Mouse (Mus musculus) limb, embryonic 14.5 days (tissue): ENCODE measurements around the gene Rtn2. TPM values are rescaled to one million over a fixed set of nuclear protein-coding genes. Genes with fewer than 3 reads are reported as not detected.

Source experiments
- ATAC-seq: fragments of 200-750 bp; cut with Nextera tagmentation; 2 replicates; pipeline ENCODE4 v1.8.0; 2017; ENCODE audit warnings: low read depth, moderate number of reproducible peaks, moderate TSS enrichment; ENCODE audit not compliant: low FRiP score
- DNase-seq: peaks from one replicate; pipeline ENCODE4 v3.0.0-alpha.2; 2015; ENCODE audit warnings: low spot score
- H3K27ac ChIP-seq: fragments of 300-500 bp; sonication (generic); replicated peaks from 2 replicates; pipeline ENCODE4 v1.5.1; 2014; ENCODE audit warnings: low read depth, mild to moderate bottlenecking, low read length, moderate library complexity, mixed read lengths
- H3K27me3 ChIP-seq: fragments of 300-500 bp; sonication (generic); 2 replicates; pipeline ENCODE4 v1.6.1; 2014; ENCODE audit warnings: low read length, mixed read lengths; ENCODE audit not compliant: control insufficient read depth, insufficient read depth
- H3K36me3 ChIP-seq: fragments of 300-500 bp; sonication (generic); 2 replicates; pipeline ENCODE4 v1.6.1; 2014; ENCODE audit warnings: mild to moderate bottlenecking, low read length, moderate library complexity, mixed read lengths; ENCODE audit not compliant: control insufficient read depth, insufficient read depth
- H3K4me1 ChIP-seq: fragments of 300-500 bp; sonication (generic); 2 replicates; pipeline ENCODE4 v1.6.1; 2014; ENCODE audit warnings: antibody characterized with exemption, low read length, mixed read lengths; ENCODE audit not compliant: control insufficient read depth, insufficient read depth
- H3K4me2 ChIP-seq: fragments of 300-500 bp; sonication (generic); replicated peaks from 2 replicates; pipeline ENCODE4 v1.6.1; 2014; ENCODE audit warnings: low read depth, mild to moderate bottlenecking, low read length, moderate library complexity; ENCODE audit not compliant: severe bottlenecking
- H3K4me3 ChIP-seq: fragments of 300-500 bp; sonication (generic); replicated peaks from 2 replicates; pipeline ENCODE4 v1.5.1; 2014; ENCODE audit warnings: low read length
- H3K9ac ChIP-seq: fragments of 300-500 bp; sonication (generic); 2 replicates; pipeline ENCODE4 v1.6.1; 2014; ENCODE audit warnings: mild to moderate bottlenecking, low read depth, low read length, moderate library complexity; ENCODE audit not compliant: severe bottlenecking
- H3K9me3 ChIP-seq: fragments of 300-500 bp; sonication (generic); 2 replicates; pipeline ENCODE4 v1.6.1; 2016; ENCODE audit warnings: low read length; ENCODE audit not compliant: control insufficient read depth
- POLR2A ChIP-seq: fragments of 200-500 bp; IDR thresholded peaks from 2 replicates; pipeline ENCODE4 v1.8.0; 2012; ENCODE audit warnings: inconsistent platforms, mild to moderate bottlenecking, moderate library complexity, borderline replicate concordance; ENCODE audit not compliant: insufficient read depth, insufficient read length; ENCODE audit errors: extremely low read depth
- WGBS: fragments of 180-500 bp; shearing (Covaris S2); extraction: QIAGEN DNeasy Blood & Tissue Kit; methylation state at CpG from one replicate; pipeline ENCODE4 v1.1.7; 2014; 5-methylcytosine and 5-hydroxymethylcytosine counted together
- polyA plus RNA-seq, 2 experiments: library from polyadenylated mRNA; depleted of rRNA in 1 of 2; stranded (reverse) in 1 of 2; unstranded in 1 of 2; fragments of >200 nt; fragmentation: Nextera tagmentation in 1 of 2; extraction: Ambion mirVana in 1 of 2; gene quantifications; 2 replicates each; pipeline versions ENCODE4 v1.2.1 to v1.2.3; 2012 to 2014

Gene Rtn2
- polyA plus RNA-seq, 2 experiments = 30.6 to 44.3 TPM

DNA sequence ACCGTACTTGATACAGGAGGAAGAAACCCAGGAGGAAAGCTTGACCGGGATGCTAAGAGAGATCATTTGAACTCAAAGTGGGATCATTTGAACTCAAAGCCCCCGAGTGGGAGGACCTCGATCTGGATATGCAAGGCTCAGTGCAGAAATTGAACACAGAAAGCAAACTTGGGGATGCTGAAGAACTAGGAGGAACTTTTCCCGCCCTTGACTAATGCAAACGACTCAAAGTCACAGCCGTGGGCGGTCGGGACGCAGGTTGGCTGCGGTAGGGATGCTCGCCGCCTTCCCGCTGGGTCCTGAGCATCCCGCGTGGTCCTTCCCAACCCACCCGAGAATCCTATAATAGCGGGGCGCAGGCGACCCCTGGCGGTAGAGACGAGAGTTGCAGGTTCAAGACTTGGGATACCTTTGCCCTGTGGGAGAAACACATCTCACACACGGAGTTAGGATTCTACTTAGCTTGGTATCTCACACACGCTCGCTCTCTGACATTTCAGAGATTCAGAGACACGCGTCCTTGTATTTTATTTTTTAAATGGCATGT, 60.1 kb downstream of the Rtn2 start:
- Histone ChIP-seq H3K27ac (no peak overlapping the region), H3K36me3 (peaks cover 3% of the 10 kb centered on the region; the same call in 1 of the 2 replicates)
- WGBS = under 1% methylated on average over 27 of the region's 27 CpGs

DNA sequence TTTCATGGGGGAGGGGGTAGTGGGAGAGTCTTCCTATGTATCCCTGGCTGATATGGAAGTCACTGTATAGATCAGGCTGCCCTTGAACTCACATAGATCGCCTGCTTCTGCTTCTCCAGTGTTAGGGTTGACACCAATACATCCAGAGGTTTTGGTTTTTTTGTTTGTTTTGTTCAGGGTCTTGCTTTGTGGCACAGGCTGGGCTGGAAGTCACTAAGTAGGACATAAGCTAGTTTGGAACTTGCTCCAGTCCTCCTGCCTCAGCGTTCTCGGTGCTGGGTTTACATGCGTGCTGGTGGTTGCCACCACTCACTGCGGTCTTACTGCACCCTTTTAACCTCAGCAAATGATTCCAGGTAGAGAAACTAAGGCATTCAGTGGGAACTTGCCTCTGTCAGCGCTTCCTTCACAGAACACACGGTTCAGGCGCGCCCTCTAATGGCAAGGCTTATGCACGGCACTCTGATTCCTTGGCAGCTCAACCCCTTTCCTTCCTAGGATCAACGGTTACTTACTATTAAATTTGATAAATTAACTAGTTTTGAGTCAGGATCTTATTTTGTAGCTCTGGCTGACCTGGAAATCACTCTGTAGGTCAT, 60.9 kb downstream of the Rtn2 start:
- Histone ChIP-seq H3K27ac (no peak overlapping the region), H3K9me3 (no peaks in the 10 kb centered on the region), H3K36me3 (peaks cover 9% of the 10 kb centered on the region), H3K9ac (no peak overlapping the region), H3K4me2 (no peak overlapping the region), H3K4me3 (no peak overlapping the region), H3K27me3 (peaks cover 7% of the 10 kb centered on the region; the same call in 1 of the 2 replicates), H3K4me1 (peaks cover 23% of the 10 kb centered on the region)
- 1% methylated on average over 11 of the region's 11 CpGs for WGBS
- TF ChIP-seq POLR2A = no peak
- ATAC-seq (no peak), DNase-seq (peak; percentile 86)

More for the DNA sequence above, 60.1 kb downstream of the Rtn2 start:
- ATAC-seq (peak; percentile 9; the same call in 1 of the 2 replicates), DNase-seq (peak; percentile 83)
- Histone ChIP-seq H3K4me3 (peak overlapping the region; percentile 46), H3K9ac (peak overlapping the region; percentile 55), H3K9me3 (no peaks in the 10 kb centered on the region), H3K4me2 (peak overlapping the region; percentile 91), H3K4me1 (peaks cover 23% of the 10 kb centered on the region), H3K27me3 (peaks cover 7% of the 10 kb centered on the region; the same call in 1 of the 2 replicates)
- TF ChIP-seq POLR2A = no peak

DNA sequence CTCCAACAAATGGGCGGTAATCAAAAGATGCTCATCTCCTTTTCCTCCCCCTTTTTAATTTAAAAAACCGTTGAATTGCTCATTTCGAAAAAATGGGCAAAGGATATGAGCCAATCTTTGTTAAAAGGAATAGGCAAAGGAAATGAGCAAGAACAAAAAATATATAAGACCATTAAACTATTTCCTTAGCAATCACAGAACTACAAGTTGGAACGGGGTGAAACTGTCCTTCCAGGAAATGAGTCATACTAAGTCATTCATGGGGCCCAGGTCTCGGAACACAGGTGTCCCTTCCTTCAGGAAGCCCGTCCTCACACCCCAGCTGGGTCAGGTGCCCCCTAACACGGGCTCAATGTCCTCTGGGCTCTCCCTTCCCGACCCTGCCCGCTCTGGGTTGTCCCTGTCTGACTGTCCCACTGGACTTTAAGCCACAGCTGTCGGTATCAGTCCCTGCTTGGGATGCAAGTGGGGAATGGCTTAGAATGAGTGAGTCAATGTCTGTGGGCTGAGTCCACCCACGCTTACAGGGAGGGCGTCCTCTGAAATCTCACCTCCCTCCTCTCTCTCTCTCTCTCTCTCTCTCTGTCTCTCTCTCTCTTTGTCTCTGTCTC, 61.9 kb downstream of the Rtn2 start, which contains the start of gene Ercc1:
TSS of gene Ercc1 (plus strand) at position 542 of the 611 bp plus-strand sequence.
- Histone ChIP-seq H3K4me3 (peak within 1 kb of the TSS; percentile 60), H3K9me3 (no peaks in the 10 kb centered on the region), H3K36me3 (peaks cover 19% of the 10 kb centered on the region), H3K9ac (peak within 1 kb of the TSS; percentile 66), H3K4me1 (peaks cover 23% of the 10 kb centered on the region), H3K27me3 (peaks cover 7% of the 10 kb centered on the region; the same call in 1 of the 2 replicates), H3K27ac (peak within 1 kb of the TSS; percentile 81), H3K4me2 (peak within 1 kb of the TSS; percentile 88)
- WGBS = 25% methylated on average over 12 of the region's 12 CpGs
- TF ChIP-seq POLR2A = no peak
- DNase-seq = peak; percentile 21
- no peak for ATAC-seq

DNA sequence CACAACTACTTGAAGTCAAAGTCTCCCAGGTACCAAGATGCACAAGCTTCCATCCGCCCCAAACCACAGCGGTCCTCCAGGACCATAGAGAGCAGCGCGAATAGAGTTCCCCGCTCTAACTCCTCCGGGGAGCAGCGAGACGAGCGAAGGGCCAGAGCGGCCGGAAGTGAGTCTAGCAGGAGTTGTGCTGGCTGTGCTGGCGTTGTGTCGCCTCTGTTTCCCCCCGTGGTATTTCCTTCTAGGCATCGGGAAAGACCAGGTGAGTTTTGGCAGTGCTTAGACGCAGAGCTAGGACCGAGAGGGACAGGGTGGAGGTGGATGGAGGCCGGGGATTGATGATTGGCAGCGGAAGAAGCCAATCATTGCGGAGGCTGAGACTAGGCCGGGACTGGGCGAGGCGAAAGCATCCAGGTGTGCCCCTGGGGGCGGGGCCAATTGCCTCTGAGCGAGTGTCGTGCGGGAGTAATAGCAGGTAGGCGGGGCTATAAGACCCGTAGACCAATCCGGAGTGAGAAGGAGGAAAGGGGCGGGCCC, 62.6 kb downstream of the Rtn2 start:
- Histone ChIP-seq H3K27ac (peak overlapping the region; percentile 81), H3K9me3 (no peaks in the 10 kb centered on the region), H3K36me3 (peaks cover 26% of the 10 kb centered on the region), H3K4me1 (peaks cover 23% of the 10 kb centered on the region), H3K9ac (peak overlapping the region; percentile 66), H3K4me3 (peak overlapping the region; percentile 60), H3K4me2 (peak overlapping the region; percentile 88), H3K27me3 (peaks cover 7% of the 10 kb centered on the region; the same call in 1 of the 2 replicates)
- DNase-seq = peak; percentile 99
- TF ChIP-seq POLR2A = peak; percentile 56; the same call in 1 of the 2 replicates
- WGBS = 0% methylated on average over 31 of the region's 31 CpGs
- ATAC-seq = peak; percentile 94

Other genes with a start within 250 kb of the Rtn2 start
- gene Rsph6a, start 227.9 kb upstream of the Rtn2 start, polyA plus RNA-seq (2012; rRNA removed) = 0.04 and 0.12 TPM in 2 replicates
- not detected in 2 replicates for gene Rsph6a, start 227.9 kb upstream of the Rtn2 start, polyA plus RNA-seq (2014; fragmentation: Nextera tagmentation; extraction: Ambion mirVana)
- gene Dmwd, start 206.4 kb upstream of the Rtn2 start, polyA plus RNA-seq (2012; rRNA removed) = 126 and 167 TPM in 2 replicates
- 21.8 and 26.5 TPM in 2 replicates for gene Dmwd, start 206.4 kb upstream of the Rtn2 start, polyA plus RNA-seq (2014; fragmentation: Nextera tagmentation; extraction: Ambion mirVana)
- gene Dmpk, start 198.8 kb upstream of the Rtn2 start, polyA plus RNA-seq (2012; rRNA removed) = 143 and 177 TPM in 2 replicates
- 33.1 and 37.1 TPM in 2 replicates for gene Dmpk, start 198.8 kb upstream of the Rtn2 start, polyA plus RNA-seq (2014; fragmentation: Nextera tagmentation; extraction: Ambion mirVana)
- gene Six5, start 188.0 kb upstream of the Rtn2 start, polyA plus RNA-seq (2012; rRNA removed) = 103 and 157 TPM in 2 replicates
- 19.1 and 20.3 TPM in 2 replicates for gene Six5, start 188.0 kb upstream of the Rtn2 start, polyA plus RNA-seq (2014; fragmentation: Nextera tagmentation; extraction: Ambion mirVana)
- 7.0 and 7.7 TPM in 2 replicates for gene Gm4969, start 164.3 kb upstream of the Rtn2 start, polyA plus RNA-seq (2012; rRNA removed)
- gene Gm4969, start 164.3 kb upstream of the Rtn2 start, polyA plus RNA-seq (2014; fragmentation: Nextera tagmentation; extraction: Ambion mirVana) = 2.5 and 4.0 TPM in 2 replicates
- 10.6 and 14.6 TPM in 2 replicates for gene Fbxo46, start 162.8 kb upstream of the Rtn2 start, polyA plus RNA-seq (2012; rRNA removed)
- 9.9 and 11.2 TPM in 2 replicates for gene Fbxo46, start 162.8 kb upstream of the Rtn2 start, polyA plus RNA-seq (2014; fragmentation: Nextera tagmentation; extraction: Ambion mirVana)
- gene Qpctl, start 133.3 kb upstream of the Rtn2 start, polyA plus RNA-seq (2012; rRNA removed) = 13.2 and 15.6 TPM in 2 replicates
- gene Qpctl, start 133.3 kb upstream of the Rtn2 start, polyA plus RNA-seq (2014; fragmentation: Nextera tagmentation; extraction: Ambion mirVana) = 11.1 and 12.1 TPM in 2 replicates
- gene Snrpd2, start 132.9 kb upstream of the Rtn2 start, polyA plus RNA-seq (2012; rRNA removed) = 71.9 and 151 TPM in 2 replicates
- gene Snrpd2, start 132.9 kb upstream of the Rtn2 start, polyA plus RNA-seq (2014; fragmentation: Nextera tagmentation; extraction: Ambion mirVana) = 130 and 143 TPM in 2 replicates
- gene Gipr, start 116.5 kb upstream of the Rtn2 start, polyA plus RNA-seq (2012; rRNA removed) = 1.1 and 1.4 TPM in 2 replicates
- gene Gipr, start 116.5 kb upstream of the Rtn2 start, polyA plus RNA-seq (2014; fragmentation: Nextera tagmentation; extraction: Ambion mirVana) = 0.32 TPM in 1 of 2 replicates, not detected in the other
- gene Eml2, start 106.2 kb upstream of the Rtn2 start, polyA plus RNA-seq (2012; rRNA removed) = 38.5 and 49.9 TPM in 2 replicates
- gene Eml2, start 106.2 kb upstream of the Rtn2 start, polyA plus RNA-seq (2014; fragmentation: Nextera tagmentation; extraction: Ambion mirVana) = 1.5 and 3.6 TPM in 2 replicates
- 9.2 and 15.5 TPM in 2 replicates for gene Gpr4, start 70.1 kb upstream of the Rtn2 start, polyA plus RNA-seq (2012; rRNA removed)
- gene Gpr4, start 70.1 kb upstream of the Rtn2 start, polyA plus RNA-seq (2014; fragmentation: Nextera tagmentation; extraction: Ambion mirVana) = 4.0 and 4.4 TPM in 2 replicates
- gene Opa3, start 54.3 kb upstream of the Rtn2 start, polyA plus RNA-seq (2012; rRNA removed) = 19.6 and 23.6 TPM in 2 replicates
- 27.5 and 31.7 TPM in 2 replicates for gene Opa3, start 54.3 kb upstream of the Rtn2 start, polyA plus RNA-seq (2014; fragmentation: Nextera tagmentation; extraction: Ambion mirVana)
- gene Vasp, start 10.8 kb upstream of the Rtn2 start, polyA plus RNA-seq (2012; rRNA removed) = 126 and 169 TPM in 2 replicates
- gene Vasp, start 10.8 kb upstream of the Rtn2 start, polyA plus RNA-seq (2014; fragmentation: Nextera tagmentation; extraction: Ambion mirVana) = 66.7 and 67.0 TPM in 2 replicates
- gene Ppm1n, start 2.6 kb upstream of the Rtn2 start, polyA plus RNA-seq (2012; rRNA removed) = not detected in 2 replicates
- gene Ppm1n, start 2.6 kb upstream of the Rtn2 start, polyA plus RNA-seq (2014; fragmentation: Nextera tagmentation; extraction: Ambion mirVana) = not detected in 2 replicates
- gene Fosb, start 27.4 kb downstream of the Rtn2 start, polyA plus RNA-seq (2012; rRNA removed) = 0.69 and 0.88 TPM in 2 replicates
- gene Fosb, start 27.4 kb downstream of the Rtn2 start, polyA plus RNA-seq (2014; fragmentation: Nextera tagmentation; extraction: Ambion mirVana) = 0.14 and 0.28 TPM in 2 replicates
- 72.3 and 93.5 TPM in 2 replicates for gene Ercc1, start 62.2 kb downstream of the Rtn2 start, polyA plus RNA-seq (2012; rRNA removed)
- 74.3 and 86.1 TPM in 2 replicates for gene Ercc1, start 62.2 kb downstream of the Rtn2 start, polyA plus RNA-seq (2014; fragmentation: Nextera tagmentation; extraction: Ambion mirVana)
- 13.7 and 19.4 TPM in 2 replicates for gene Cd3eap, start 76.9 kb downstream of the Rtn2 start, polyA plus RNA-seq (2012; rRNA removed)
- gene Cd3eap, start 76.9 kb downstream of the Rtn2 start, polyA plus RNA-seq (2014; fragmentation: Nextera tagmentation; extraction: Ambion mirVana) = 25.2 and 28.7 TPM in 2 replicates
- gene Ppp1r13l, start 77.1 kb downstream of the Rtn2 start, polyA plus RNA-seq (2012; rRNA removed) = 33.8 and 39.3 TPM in 2 replicates
- 15.3 and 16.8 TPM in 2 replicates for gene Ppp1r13l, start 77.1 kb downstream of the Rtn2 start, polyA plus RNA-seq (2014; fragmentation: Nextera tagmentation; extraction: Ambion mirVana)
- 58.1 and 73.8 TPM in 2 replicates for gene Ercc2, start 99.4 kb downstream of the Rtn2 start, polyA plus RNA-seq (2012; rRNA removed)
- 11.3 and 12.6 TPM in 2 replicates for gene Ercc2, start 99.4 kb downstream of the Rtn2 start, polyA plus RNA-seq (2014; fragmentation: Nextera tagmentation; extraction: Ambion mirVana)
- 11.5 and 12.8 TPM in 2 replicates for gene Klc3, start 121.5 kb downstream of the Rtn2 start, polyA plus RNA-seq (2012; rRNA removed)
- gene Klc3, start 121.5 kb downstream of the Rtn2 start, polyA plus RNA-seq (2014; fragmentation: Nextera tagmentation; extraction: Ambion mirVana) = 12.5 and 15.2 TPM in 2 replicates
- 89.9 and 125 TPM in 2 replicates for gene Ckm, start 122.2 kb downstream of the Rtn2 start, polyA plus RNA-seq (2012; rRNA removed)
- gene Ckm, start 122.2 kb downstream of the Rtn2 start, polyA plus RNA-seq (2014; fragmentation: Nextera tagmentation; extraction: Ambion mirVana) = 35.4 and 91.5 TPM in 2 replicates
- gene Mark4, start 176.2 kb downstream of the Rtn2 start, polyA plus RNA-seq (2012; rRNA removed) = 34.8 and 39.8 TPM in 2 replicates
- 11.5 and 13.3 TPM in 2 replicates for gene Mark4, start 176.2 kb downstream of the Rtn2 start, polyA plus RNA-seq (2014; fragmentation: Nextera tagmentation; extraction: Ambion mirVana)
- gene Exoc3l2, start 180.7 kb downstream of the Rtn2 start, polyA plus RNA-seq (2012; rRNA removed) = 3.5 and 4.9 TPM in 2 replicates
- 1.6 and 1.9 TPM in 2 replicates for gene Exoc3l2, start 180.7 kb downstream of the Rtn2 start, polyA plus RNA-seq (2014; fragmentation: Nextera tagmentation; extraction: Ambion mirVana)
- gene Bloc1s3, start 225.7 kb downstream of the Rtn2 start, polyA plus RNA-seq (2012; rRNA removed) = 6.2 and 8.8 TPM in 2 replicates
- gene Bloc1s3, start 225.7 kb downstream of the Rtn2 start, polyA plus RNA-seq (2014; fragmentation: Nextera tagmentation; extraction: Ambion mirVana) = 1.2 and 1.3 TPM in 2 replicates
- gene Trappc6a, start 225.8 kb downstream of the Rtn2 start, polyA plus RNA-seq (2012; rRNA removed) = 58.0 and 71.6 TPM in 2 replicates
- 70.2 and 79.8 TPM in 2 replicates for gene Trappc6a, start 225.8 kb downstream of the Rtn2 start, polyA plus RNA-seq (2014; fragmentation: Nextera tagmentation; extraction: Ambion mirVana)
- 0.29 and 0.36 TPM in 2 replicates for gene Nkpd1, start 235.2 kb downstream of the Rtn2 start, polyA plus RNA-seq (2012; rRNA removed)
- 0.17 and 0.22 TPM in 2 replicates for gene Nkpd1, start 235.2 kb downstream of the Rtn2 start, polyA plus RNA-seq (2014; fragmentation: Nextera tagmentation; extraction: Ambion mirVana)